Mouse (Mus musculus) lung, embryonic 14.5 days (tissue): ENCODE measurements around the gene Ankrd17. TPM values are rescaled to one million over a fixed set of nuclear protein-coding genes. Genes with fewer than 3 reads are reported as not detected.
A peak's percentile ranks its signal among the peaks of the same experiment; 100 is the strongest.

Experiments
- ATAC-seq: fragments of 200-750 bp; cut with Nextera tagmentation; 2 replicates; pipeline ENCODE4 v1.8.0; 2017; ENCODE audit warnings: mild to moderate bottlenecking, moderate TSS enrichment, moderate library complexity; ENCODE audit not compliant: insufficient read depth
- DNase-seq: peaks from one replicate; pipeline ENCODE4 v3.0.0-alpha.2; 2015
- H3K27ac ChIP-seq: fragments of 300-500 bp; sonication (generic); 2 replicates; pipeline ENCODE4 v1.5.1; 2014; ENCODE audit warnings: low read depth, mild to moderate bottlenecking, moderate library complexity
- H3K27me3 ChIP-seq: fragments of 300-500 bp; sonication (generic); 2 replicates; pipeline ENCODE4 v1.6.1; 2014; ENCODE audit warnings: low read length, control low read depth; ENCODE audit not compliant: insufficient read depth
- H3K36me3 ChIP-seq: fragments of 300-500 bp; sonication (generic); 2 replicates; pipeline ENCODE4 v1.6.1; 2014; ENCODE audit warnings: control low read depth; ENCODE audit not compliant: insufficient read depth
- H3K4me1 ChIP-seq: fragments of 300-500 bp; sonication (generic); 2 replicates; pipeline ENCODE4 v1.6.1; 2014; ENCODE audit warnings: antibody characterized with exemption, control low read depth; ENCODE audit not compliant: insufficient read depth
- H3K4me2 ChIP-seq: fragments of 300-500 bp; sonication (generic); 2 replicates; pipeline ENCODE4 v1.6.1; 2014; ENCODE audit warnings: mild to moderate bottlenecking
- H3K4me3 ChIP-seq: fragments of 300-500 bp; sonication (generic); 2 replicates; pipeline ENCODE4 v1.5.1; 2014; ENCODE audit warnings: low read depth, low read length
- H3K9ac ChIP-seq: fragments of 300-500 bp; sonication (generic); 2 replicates; pipeline ENCODE4 v1.6.1; 2014
- H3K9me3 ChIP-seq: fragments of 300-500 bp; sonication (generic); 2 replicates; pipeline ENCODE4 v1.6.1; 2016; ENCODE audit warnings: low read depth, low read length, control low read depth
- CTCF ChIP-seq: IDR thresholded peaks from 2 replicates; pipeline ENCODE4 v1.5.1; 2016; ENCODE audit warnings: antibody characterized with exemption, low read depth
- WGBS: fragments of 180-500 bp; shearing (Covaris S2); extraction: QIAGEN DNeasy Blood & Tissue Kit; methylation state at CpG from one replicate; pipeline ENCODE4 v1.1.7; 2014; 5-methylcytosine and 5-hydroxymethylcytosine counted together
- polyA plus RNA-seq: library from polyadenylated mRNA; unstranded; fragments of >200 nt; fragmentation: Nextera tagmentation; extraction: Ambion mirVana; gene quantifications from 2 replicates; pipeline ENCODE4 v1.2.1, GENCODE M21; 2014

Ankrd17 gene
- polyA plus RNA-seq, 1 experiment from 2014 or later = 32.9 TPM

DNA sequence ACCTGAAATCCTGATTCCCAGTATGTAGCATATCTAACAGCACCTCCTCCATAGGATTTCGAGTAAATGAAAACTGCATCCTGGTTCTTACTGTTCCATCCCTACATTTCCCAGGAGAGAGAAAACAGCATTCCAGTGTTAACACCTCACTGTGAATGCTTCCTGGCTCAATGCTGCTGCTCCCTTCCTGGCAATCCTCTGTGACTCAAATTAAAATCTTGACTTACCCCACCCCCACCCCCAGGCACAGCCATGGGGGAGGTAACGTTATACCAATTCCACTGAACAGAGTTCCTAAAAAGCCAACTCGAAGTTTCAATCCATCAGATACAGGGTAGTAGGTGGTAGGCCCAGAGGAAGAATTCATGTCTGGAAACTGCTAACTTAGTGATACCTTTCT, 143.4 kb downstream of the Ankrd17 start:
- no peak for TF ChIP-seq CTCF
- H3K9me3 ChIP-seq = no peaks in the 10 kb centered on the region
- H3K4me1 ChIP-seq = no peaks in the 10 kb centered on the region
- H3K36me3 ChIP-seq = peaks cover 61% of the 10 kb centered on the region
- H3K4me2 ChIP-seq = peak overlapping the region; percentile 68
- ATAC-seq = no peak
- H3K27me3 ChIP-seq = no peaks in the 10 kb centered on the region
- H3K9ac ChIP-seq = peak overlapping the region; percentile 82
- peak overlapping the region; percentile 79 for H3K4me3 ChIP-seq
- H3K27ac ChIP-seq = no peak overlapping the region
- no peak for DNase-seq
- WGBS = 41% methylated on average over 3 of the region's 3 CpGs

DNA sequence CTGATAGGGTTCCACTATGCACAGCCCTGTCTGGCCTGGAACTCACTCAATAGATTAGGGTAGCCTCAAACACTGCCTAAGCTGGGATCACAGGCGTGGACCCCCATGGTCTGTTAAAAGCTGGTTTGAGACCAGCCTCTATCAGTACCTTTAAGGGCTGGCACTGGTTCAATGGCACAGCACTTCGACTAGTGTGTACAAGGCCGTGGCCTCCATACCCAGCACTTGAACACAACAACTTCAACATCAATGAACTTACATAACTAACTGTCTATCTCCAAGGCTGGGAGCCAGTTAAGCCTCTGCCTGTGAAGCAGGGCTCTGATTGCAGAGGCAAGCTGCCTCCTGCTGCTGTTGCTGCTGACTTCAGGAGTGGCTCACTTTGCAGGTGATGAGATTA, 148.6 kb downstream of the Ankrd17 start:
- WGBS = 95% methylated on average over 3 of the region's 3 CpGs
- H3K9me3 ChIP-seq = no peaks in the 10 kb centered on the region
- H3K27ac ChIP-seq = no peak overlapping the region
- H3K4me3 ChIP-seq = no peak overlapping the region
- peaks cover 66% of the 10 kb centered on the region for H3K36me3 ChIP-seq
- no peak for ATAC-seq
- DNase-seq = no peak
- TF ChIP-seq CTCF = no peak
- H3K9ac ChIP-seq = no peak overlapping the region
- no peaks in the 10 kb centered on the region for H3K4me1 ChIP-seq
- H3K4me2 ChIP-seq = no peak overlapping the region
- no peaks in the 10 kb centered on the region for H3K27me3 ChIP-seq

- WGBS = 89% methylated on average over 12 of the region's 12 CpGs
- no peak for TF ChIP-seq CTCF
- DNase-seq = no peak
- H3K4me2 ChIP-seq = no peak overlapping the region
- no peaks in the 10 kb centered on the region for H3K27me3 ChIP-seq
- no peak overlapping the region for H3K27ac ChIP-seq
- H3K4me3 ChIP-seq = no peak overlapping the region
- no peaks in the 10 kb centered on the region for H3K9me3 ChIP-seq
- H3K9ac ChIP-seq = no peak overlapping the region
- no peak for ATAC-seq
- no peaks in the 10 kb centered on the region for H3K4me1 ChIP-seq
- H3K36me3 ChIP-seq = peaks cover 66% of the 10 kb centered on the region
These were observed 149.2 kb downstream of the Ankrd17 start for GRCm38 (mm10) chr5:90217226-90217625.

- TF ChIP-seq CTCF = no peak
- H3K36me3 ChIP-seq = peaks cover 33% of the 10 kb centered on the region
- H3K27ac ChIP-seq = no peak overlapping the region
These were observed 153.0 kb downstream of the Ankrd17 start for GRCm38 (mm10) chr5:90213356-90213755.

GRCm38 (mm10) chr5:90203168-90203567, 163.2 kb downstream of the Ankrd17 start:
- H3K27me3 ChIP-seq = no peaks in the 10 kb centered on the region
- H3K4me2 ChIP-seq = no peak overlapping the region
- H3K9ac ChIP-seq = no peak overlapping the region
- peak; percentile 83 for TF ChIP-seq CTCF
- no peaks in the 10 kb centered on the region for H3K36me3 ChIP-seq
- H3K27ac ChIP-seq = no peak overlapping the region
- no peak overlapping the region for H3K4me3 ChIP-seq
- no peaks in the 10 kb centered on the region for H3K9me3 ChIP-seq
- DNase-seq (peak; percentile 88), ATAC-seq (no peak)
- no peaks in the 10 kb centered on the region for H3K4me1 ChIP-seq
- 11% methylated on average over 5 of the region's 5 CpGs for WGBS

More at GRCm38 (mm10) chr5:90213356-90213755, 153.0 kb downstream of the Ankrd17 start:
- Histone ChIP-seq H3K4me1 (no peaks in the 10 kb centered on the region), H3K4me2 (no peak overlapping the region), H3K27me3 (no peaks in the 10 kb centered on the region), H3K9ac (no peak overlapping the region), H3K9me3 (no peaks in the 10 kb centered on the region), H3K4me3 (no peak overlapping the region)
- DNase-seq = no peak
- no peak for ATAC-seq
- 96% methylated on average over 12 of the region's 12 CpGs for WGBS

GRCm38 (mm10) chr5:90202447-90203117, 163.8 kb downstream of the Ankrd17 start:
- Histone ChIP-seq H3K4me2 (no peak overlapping the region), H3K9me3 (no peaks in the 10 kb centered on the region), H3K9ac (no peak overlapping the region), H3K4me3 (no peak overlapping the region), H3K27me3 (no peaks in the 10 kb centered on the region), H3K4me1 (no peaks in the 10 kb centered on the region), H3K27ac (no peak overlapping the region), H3K36me3 (no peaks in the 10 kb centered on the region)
- 71% methylated on average over 9 of the region's 9 CpGs for WGBS
- ATAC-seq (no peak), DNase-seq (no peak)
- no peak for TF ChIP-seq CTCF

- no peaks in the 10 kb centered on the region for H3K9me3 ChIP-seq
- H3K4me1 ChIP-seq = no peaks in the 10 kb centered on the region
- WGBS = 45% methylated on average over 16 of the region's 16 CpGs
- 0 out of 2 replicates have a peak, but pooled peaks have one; percentile 44 for ATAC-seq
- no peak overlapping the region for H3K4me3 ChIP-seq
- H3K9ac ChIP-seq = no peak overlapping the region
- no peaks in the 10 kb centered on the region for H3K36me3 ChIP-seq
- H3K4me2 ChIP-seq = no peak overlapping the region
- no peak overlapping the region for H3K27ac ChIP-seq
- DNase-seq = peak; percentile 44
- H3K27me3 ChIP-seq = no peaks in the 10 kb centered on the region
- TF ChIP-seq CTCF = no peak
These were observed 166.3 kb downstream of the Ankrd17 start for GRCm38 (mm10) chr5:90199922-90200632.
